Mouse (Mus musculus) midbrain, embryonic 14.5 days (tissue): ENCODE results near the gene Ccsap. TPM values are rescaled to one million over a fixed set of nuclear protein-coding genes. Genes with fewer than 3 reads are reported as not detected.
"Not testable (repeated sequence)": the region's sequence is repeated elsewhere in the genome, so short reads cannot be mapped to it uniquely, and the experiment has no call there.

Experiments used
- ATAC-seq: fragments of 200-750 bp; cut with Nextera tagmentation; 2 replicates; pipeline ENCODE4 v1.8.0; 2017; ENCODE audit warnings: moderate number of reproducible peaks, moderate library complexity; ENCODE audit not compliant: low FRiP score, low TSS enrichment
- DNase-seq: peaks from one replicate; pipeline ENCODE4 v3.0.0-alpha.2; 2015
- H3K27ac ChIP-seq: fragments of 300-500 bp; sonication (generic); replicated peaks from 2 replicates; pipeline ENCODE4 v1.5.1; 2014; ENCODE audit warnings: mild to moderate bottlenecking, low read depth, low read length, moderate library complexity
- H3K27me3 ChIP-seq: fragments of 300-500 bp; sonication (generic); 2 replicates; pipeline ENCODE4 v1.6.1; 2014; ENCODE audit warnings: low read length, control low read depth, mixed read lengths; ENCODE audit not compliant: control insufficient read depth, insufficient read depth
- H3K36me3 ChIP-seq: fragments of 300-500 bp; sonication (generic); 2 replicates; pipeline ENCODE4 v1.6.1; 2014; ENCODE audit warnings: low read length, control low read depth; ENCODE audit not compliant: control insufficient read depth, insufficient read depth
- H3K4me1 ChIP-seq: fragments of 300-500 bp; sonication (generic); 2 replicates; pipeline ENCODE4 v1.6.1; 2014; ENCODE audit warnings: mild to moderate bottlenecking, antibody characterized with exemption, low read length, control low read depth; ENCODE audit not compliant: control insufficient read depth, insufficient read depth
- H3K4me2 ChIP-seq: fragments of 300-500 bp; sonication (generic); 2 replicates; pipeline ENCODE4 v1.6.1; 2014; ENCODE audit warnings: mild to moderate bottlenecking, low read length, moderate library complexity
- H3K4me3 ChIP-seq: fragments of 300-500 bp; sonication (generic); replicated peaks from 2 replicates; pipeline ENCODE4 v1.5.1; 2014; ENCODE audit warnings: low read depth, low read length
- H3K9ac ChIP-seq: fragments of 300-500 bp; sonication (generic); replicated peaks from 2 replicates; pipeline ENCODE4 v1.6.1; 2014; ENCODE audit warnings: mild to moderate bottlenecking, low read length, moderate library complexity
- H3K9me3 ChIP-seq: fragments of 300-500 bp; sonication (generic); 2 replicates; pipeline ENCODE4 v1.6.1; 2016; ENCODE audit warnings: low read length, control low read depth, mixed read lengths; ENCODE audit not compliant: control insufficient read depth
- WGBS: fragments of 180-500 bp; shearing (Covaris S2); extraction: QIAGEN DNeasy Blood & Tissue Kit; methylation state at CpG from one replicate; pipeline ENCODE4 v1.1.7; 2014; 5-methylcytosine and 5-hydroxymethylcytosine counted together
- polyA plus RNA-seq: library from polyadenylated mRNA; unstranded; fragments of >200 nt; fragmentation: Nextera tagmentation; extraction: Ambion mirVana; gene quantifications from 2 replicates; pipeline ENCODE4 v1.2.1, GENCODE M21; 2014

Gene Ccsap
- polyA plus RNA-seq, 1 experiment from 2014 or later, result 4.5 TPM

DNA sequence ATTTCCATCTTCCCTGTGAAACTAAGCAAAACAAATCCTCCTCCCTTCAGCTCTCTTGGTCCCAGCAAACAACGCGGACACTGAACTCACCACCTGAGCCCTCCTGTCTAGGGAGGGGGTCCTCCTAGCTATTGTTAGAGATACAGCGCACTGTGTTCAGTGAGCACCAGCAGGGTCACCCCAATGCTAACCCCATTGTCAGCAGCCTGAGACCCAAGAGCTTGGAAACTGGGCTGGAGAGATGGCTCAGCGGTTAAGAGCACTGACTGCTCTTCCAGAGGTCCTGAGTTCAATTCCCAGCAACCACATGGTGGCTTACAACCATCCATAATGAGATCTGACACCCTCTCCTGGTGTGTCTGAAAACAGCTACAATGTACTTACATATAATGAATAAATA, 50.7 kb downstream of the Ccsap start:
- WGBS, result 84% methylated on average over 4 of the region's 4 CpGs
- not testable (repeated sequence) for H3K9me3 ChIP-seq, H3K27me3 ChIP-seq, H3K4me3 ChIP-seq, ATAC-seq, H3K27ac ChIP-seq, DNase-seq, H3K36me3 ChIP-seq, H3K4me2 ChIP-seq, H3K9ac ChIP-seq
- H3K4me1 ChIP-seq, result peaks cover 14% of the 10 kb centered on the region

DNA sequence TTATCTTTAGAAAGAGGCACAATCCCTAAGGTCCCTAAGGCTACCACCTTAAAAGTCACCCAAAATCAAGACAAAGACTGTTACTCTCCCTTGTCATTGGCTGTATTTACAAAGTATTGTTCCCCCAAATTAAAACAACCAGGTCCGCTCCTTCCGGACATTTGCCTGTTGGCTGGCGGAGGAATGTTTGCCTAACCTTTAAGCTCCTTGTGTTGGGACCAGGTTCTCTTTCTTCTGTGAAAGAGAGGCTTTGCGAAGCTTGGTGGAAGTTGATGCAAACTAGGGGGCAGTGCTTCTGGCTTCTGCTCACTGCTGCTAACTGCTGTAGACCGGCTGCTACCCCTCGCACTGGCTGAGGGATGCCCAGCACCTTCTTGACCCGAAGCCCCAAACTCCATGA, 51.3 kb downstream of the Ccsap start:
- no peaks in the 10 kb centered on the region for H3K27me3 ChIP-seq
- H3K9me3 ChIP-seq, result no peaks in the 10 kb centered on the region
- H3K9ac ChIP-seq, result no peak overlapping the region
- ATAC-seq (no peak), DNase-seq (no peak)
- no peak overlapping the region for H3K4me2 ChIP-seq
- no peaks in the 10 kb centered on the region for H3K36me3 ChIP-seq
- H3K27ac ChIP-seq, result no peak overlapping the region
- H3K4me1 ChIP-seq, result peaks cover 14% of the 10 kb centered on the region
- WGBS, result 75% methylated on average over 7 of the region's 7 CpGs
- H3K4me3 ChIP-seq, result no peak overlapping the region

DNA sequence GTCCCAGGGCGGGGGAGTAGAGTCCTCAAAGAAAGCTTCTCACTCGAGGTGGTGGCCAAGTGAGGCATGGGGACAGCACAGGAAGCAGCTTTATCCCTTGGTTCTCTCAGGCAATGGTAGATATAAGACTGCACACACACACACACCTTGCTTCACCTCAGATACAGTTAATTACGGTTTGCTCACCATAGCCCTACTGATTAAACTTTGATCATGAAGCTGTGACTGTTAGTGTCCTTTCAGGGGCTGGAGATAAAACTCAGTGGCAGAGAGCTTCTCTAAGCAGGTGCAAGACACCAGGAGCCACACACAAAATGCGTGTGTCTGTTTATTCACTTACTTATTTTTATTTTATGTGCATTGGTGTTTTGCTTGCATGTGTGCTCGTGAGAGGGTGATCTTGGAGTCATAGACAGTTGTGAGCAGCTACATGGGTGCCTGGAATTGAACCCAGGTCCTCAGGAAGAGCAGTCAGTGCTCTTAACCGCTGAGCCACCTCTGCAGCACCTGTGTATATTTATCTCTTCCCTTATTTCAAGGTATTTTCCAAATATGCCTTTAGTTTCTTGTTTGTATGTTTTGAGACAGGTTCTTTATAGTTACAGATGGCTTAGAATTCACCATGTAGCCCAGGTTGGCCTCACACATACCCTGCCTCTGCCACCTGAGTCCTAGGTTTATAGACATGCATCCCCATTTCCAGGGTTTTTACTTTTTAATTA, 52.0 kb downstream of the Ccsap start:
- Histone ChIP-seq H3K9ac (peak overlapping the region; percentile 4; the same call in 1 of the 2 replicates), H3K36me3 (no peaks in the 10 kb centered on the region), H3K27me3 (no peaks in the 10 kb centered on the region), H3K4me3 (no peak overlapping the region), H3K4me1 (peaks cover 14% of the 10 kb centered on the region), H3K9me3 (no peaks in the 10 kb centered on the region), H3K27ac (no peak overlapping the region), H3K4me2 (peak overlapping the region; percentile 87)
- ATAC-seq (no peak), DNase-seq (no peak)
- 67% methylated on average over 6 of the region's 6 CpGs for WGBS

DNA sequence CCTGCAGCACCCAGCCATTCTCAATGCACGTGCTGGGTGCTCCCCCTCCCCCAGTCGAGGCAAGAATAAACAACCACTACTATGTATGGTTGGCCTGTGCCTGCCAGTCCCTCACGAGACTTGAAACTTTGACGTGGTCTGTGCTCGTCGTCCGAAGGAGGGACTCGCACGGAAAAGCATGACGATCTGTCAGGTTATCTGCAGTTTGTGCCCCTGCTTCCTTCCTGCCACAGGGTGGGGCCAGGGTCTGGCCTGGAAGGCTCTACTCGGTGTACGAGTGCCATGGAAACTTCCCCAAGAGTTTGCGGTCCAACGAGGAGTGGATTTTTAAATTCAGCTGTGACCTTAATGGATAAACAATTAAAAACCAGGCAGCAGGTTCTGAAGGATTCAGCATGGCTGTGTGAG, 53.0 kb downstream of the Ccsap start:
- Histone ChIP-seq H3K9me3 (no peaks in the 10 kb centered on the region), H3K4me3 (peak overlapping the region; percentile 84), H3K4me1 (peaks cover 14% of the 10 kb centered on the region), H3K9ac (peak overlapping the region; percentile 93; the same call in 1 of the 2 replicates), H3K36me3 (no peaks in the 10 kb centered on the region), H3K4me2 (peak overlapping the region; percentile 87), H3K27ac (no peak overlapping the region), H3K27me3 (no peaks in the 10 kb centered on the region)
- 6% methylated on average over 14 of the region's 14 CpGs for WGBS
- ATAC-seq (no peak), DNase-seq (peak; percentile 32)

DNA sequence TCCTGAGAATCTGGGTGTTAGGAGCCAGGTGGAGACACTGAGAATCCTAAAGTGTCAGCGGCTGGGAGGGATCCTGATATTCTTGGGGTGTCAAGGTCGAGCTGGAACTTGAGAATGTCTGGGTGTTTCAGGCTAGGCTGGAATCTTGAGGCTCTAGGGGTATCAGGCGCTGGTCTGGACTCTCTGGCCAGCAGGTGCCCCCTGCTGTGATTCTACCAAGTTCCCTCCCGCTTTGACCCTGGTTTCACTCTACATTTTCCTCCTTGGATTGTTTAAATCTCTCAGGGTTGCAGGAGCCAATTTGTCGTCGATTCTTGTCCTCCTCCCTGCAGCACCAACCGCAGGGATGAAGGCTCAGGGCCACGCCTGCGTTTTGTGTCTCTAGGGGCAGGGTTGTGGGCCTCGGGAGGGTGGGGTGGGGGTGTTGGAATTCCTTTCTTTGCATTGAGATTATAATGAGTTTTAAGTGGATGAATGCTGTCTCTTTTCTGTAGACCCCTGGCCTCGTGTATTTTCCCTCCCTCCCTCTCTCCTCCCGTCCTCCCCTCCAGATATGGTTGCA, 53.6 kb downstream of the Ccsap start:
- ATAC-seq, result no peak
- peak overlapping the region; percentile 87 for H3K4me2 ChIP-seq
- peak overlapping the region; percentile 84 for H3K27ac ChIP-seq
- no peaks in the 10 kb centered on the region for H3K36me3 ChIP-seq
- H3K9me3 ChIP-seq, result no peaks in the 10 kb centered on the region
- no peaks in the 10 kb centered on the region for H3K27me3 ChIP-seq
- peaks cover 14% of the 10 kb centered on the region for H3K4me1 ChIP-seq
- WGBS, result 1% methylated on average over 12 of the region's 12 CpGs
- H3K4me3 ChIP-seq, result peak overlapping the region; percentile 84
- peak; percentile 53 for DNase-seq
- peak overlapping the region; percentile 93 for H3K9ac ChIP-seq

- H3K4me2 ChIP-seq, result peak within 1 kb of the TSS; percentile 87
- ATAC-seq, result peak; percentile 92
- WGBS, result 0% methylated on average over 48 of the region's 48 CpGs
Measured at GRCm38 (mm10) chr8:123805718-123806373, 54.2 kb downstream of the Ccsap start, which contains the start of gene Rab4a. Gene Rab4a (plus strand): TSS chr8:123805985.

GRCm38 (mm10) chr8:123805209-123805717, 54.7 kb downstream of the Ccsap start:
- WGBS, result 13% methylated on average over 15 of the region's 15 CpGs
- Histone ChIP-seq H3K4me1 (peaks cover 14% of the 10 kb centered on the region), H3K4me3 (peak overlapping the region; percentile 84), H3K36me3 (no peaks in the 10 kb centered on the region), H3K27ac (peak overlapping the region; percentile 84), H3K27me3 (no peaks in the 10 kb centered on the region), H3K9ac (peak overlapping the region; percentile 93; the same call in 1 of the 2 replicates), H3K9me3 (no peaks in the 10 kb centered on the region), H3K4me2 (peak overlapping the region; percentile 87)
- no peak for DNase-seq
- ATAC-seq, result peak; percentile 53; the same call in 1 of the 2 replicates

More at GRCm38 (mm10) chr8:123805718-123806373, 54.2 kb downstream of the Ccsap start, which contains the start of gene Rab4a:
- Histone ChIP-seq H3K27me3 (no peaks in the 10 kb centered on the region), H3K4me3 (peak within 1 kb of the TSS; percentile 84), H3K4me1 (peaks cover 14% of the 10 kb centered on the region), H3K9ac (peak within 1 kb of the TSS; percentile 93), H3K36me3 (no peaks in the 10 kb centered on the region), H3K27ac (peak within 1 kb of the TSS; percentile 84), H3K9me3 (no peaks in the 10 kb centered on the region)
- DNase-seq, result peak; percentile 95

DNA sequence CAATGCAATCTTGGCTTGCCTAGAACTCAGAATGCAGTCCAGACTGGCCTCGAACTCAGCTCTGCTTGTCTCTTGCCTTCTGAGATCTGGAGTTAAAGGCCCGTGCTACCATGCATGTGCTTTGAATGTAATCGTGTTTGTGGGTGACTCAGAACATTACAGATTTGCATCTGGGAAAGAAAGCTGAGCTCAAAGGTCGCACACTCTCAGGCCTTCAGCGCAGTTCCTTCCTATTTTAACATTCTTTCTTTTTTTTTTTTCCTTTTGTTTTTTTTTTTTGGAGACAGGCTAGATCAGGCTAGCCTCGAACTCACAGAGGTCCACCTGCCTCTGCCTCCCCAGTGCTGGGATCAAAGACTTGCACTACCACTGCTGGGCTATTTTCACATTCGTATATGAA, 55.4 kb downstream of the Ccsap start:
- 86% methylated on average over 7 of the region's 7 CpGs for WGBS
- DNase-seq, result no peak
- no peak for ATAC-seq
- Histone ChIP-seq H3K9me3 (no peaks in the 10 kb centered on the region), H3K9ac (no peak overlapping the region), H3K4me1 (peaks cover 14% of the 10 kb centered on the region), H3K4me3 (no peak overlapping the region), H3K4me2 (no peak overlapping the region), H3K27ac (no peak overlapping the region), H3K27me3 (no peaks in the 10 kb centered on the region), H3K36me3 (no peaks in the 10 kb centered on the region)
